Mouse (Mus musculus) B cell, adult 2 months (primary cell): Measurements from ENCODE around the gene Stxbp1.
"Not testable (repeated sequence)": the region's sequence is repeated elsewhere in the genome, so short reads cannot be mapped to it uniquely, and the experiment has no call there.

Source experiments
- DNase-seq, 2 experiments: peaks; one replicate each; pipeline ENCODE4 v3.0.0; 2022

Gene Stxbp1

GRCm38 (mm10) chr2:32870275-32871100 lies 23.4 kb upstream of the Stxbp1 start:
- DNase-seq = no peak

GRCm38 (mm10) chr2:32869721-32870274 lies 22.8 kb upstream of the Stxbp1 start:
- no peak for DNase-seq

GRCm38 (mm10) chr2:32867354-32867753 lies 20.3 kb upstream of the Stxbp1 start:
- no peak for DNase-seq

DNA sequence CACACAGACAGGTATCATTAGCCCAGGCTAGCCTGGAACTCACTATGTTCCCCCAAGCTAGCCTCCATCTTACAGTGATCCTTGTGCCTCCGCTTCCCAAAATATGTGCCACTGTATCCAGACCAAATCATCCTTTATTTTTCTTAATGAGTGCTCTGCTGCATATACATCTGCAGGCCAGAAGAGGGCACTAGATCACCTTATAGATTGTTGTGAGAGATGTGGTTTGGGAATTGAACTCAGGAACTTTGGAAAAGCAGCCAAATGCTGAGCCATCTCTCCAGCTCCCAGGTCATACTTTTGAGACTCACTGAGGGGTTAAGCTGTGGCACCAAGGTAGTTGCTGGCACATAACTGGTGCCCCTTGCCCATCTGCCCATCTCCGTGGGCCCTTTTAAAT lies 17.7 kb upstream of the Stxbp1 start:
- DNase-seq = peak; percentile 32 to 33

DNA sequence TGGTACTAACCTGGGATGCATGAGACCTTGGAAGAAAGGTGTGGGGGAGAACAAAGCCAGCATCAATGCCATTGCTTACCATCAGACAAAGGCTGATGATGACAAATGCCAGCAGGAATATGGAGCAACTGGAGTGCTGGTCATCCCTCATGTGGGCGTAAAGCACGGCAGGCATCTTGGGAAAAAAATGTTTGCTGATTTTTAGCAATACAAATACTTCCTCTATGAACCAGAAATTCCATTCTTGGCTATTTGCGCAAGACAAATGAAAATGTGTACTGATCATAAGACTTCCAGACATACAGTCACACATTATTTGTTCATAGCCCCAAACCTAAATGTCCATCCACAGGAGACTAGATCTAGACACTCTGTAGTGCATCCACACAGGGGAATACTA lies 16.3 kb upstream of the Stxbp1 start:
- DNase-seq = no peak

DNA sequence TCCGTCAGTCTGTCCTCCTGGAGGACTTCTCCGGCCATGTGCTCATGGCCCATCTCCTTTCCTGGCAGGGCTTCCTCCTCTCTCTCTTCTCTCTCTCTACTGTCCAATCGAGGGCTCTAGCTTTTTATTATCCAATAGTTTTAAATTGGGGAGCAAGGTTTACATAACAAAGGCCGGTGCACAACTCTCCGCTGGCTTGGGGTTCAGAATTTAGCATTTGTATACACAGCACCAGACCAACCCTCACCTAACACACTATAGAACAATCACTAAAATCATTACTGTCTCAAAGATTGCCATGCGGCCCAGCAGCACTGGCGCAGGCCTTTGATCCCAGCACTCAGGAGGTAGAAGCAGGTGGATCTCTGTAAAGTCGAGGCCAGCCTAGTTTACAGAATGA lies 13.8 kb upstream of the Stxbp1 start:
- no peak for DNase-seq

DNA sequence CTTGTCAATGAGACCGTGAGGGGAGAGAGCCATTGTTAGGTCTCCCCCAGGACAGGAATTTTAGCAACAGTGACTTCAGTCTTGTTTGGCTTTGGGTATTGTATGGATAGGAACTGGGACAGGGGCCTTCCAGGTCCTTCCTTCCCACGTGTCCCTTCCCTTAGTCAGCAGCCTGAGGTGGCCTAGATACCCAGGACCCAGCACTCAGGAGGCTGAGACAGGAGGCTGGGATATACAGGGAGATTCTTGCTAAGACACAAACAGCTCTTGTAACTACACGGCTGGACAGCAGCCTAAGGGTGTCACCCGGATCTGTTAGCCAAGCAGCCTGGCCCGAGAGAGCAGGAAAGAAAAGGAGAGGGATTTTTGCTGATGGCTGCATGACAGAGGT lies 12.6 kb upstream of the Stxbp1 start:
- no peak for DNase-seq

DNA sequence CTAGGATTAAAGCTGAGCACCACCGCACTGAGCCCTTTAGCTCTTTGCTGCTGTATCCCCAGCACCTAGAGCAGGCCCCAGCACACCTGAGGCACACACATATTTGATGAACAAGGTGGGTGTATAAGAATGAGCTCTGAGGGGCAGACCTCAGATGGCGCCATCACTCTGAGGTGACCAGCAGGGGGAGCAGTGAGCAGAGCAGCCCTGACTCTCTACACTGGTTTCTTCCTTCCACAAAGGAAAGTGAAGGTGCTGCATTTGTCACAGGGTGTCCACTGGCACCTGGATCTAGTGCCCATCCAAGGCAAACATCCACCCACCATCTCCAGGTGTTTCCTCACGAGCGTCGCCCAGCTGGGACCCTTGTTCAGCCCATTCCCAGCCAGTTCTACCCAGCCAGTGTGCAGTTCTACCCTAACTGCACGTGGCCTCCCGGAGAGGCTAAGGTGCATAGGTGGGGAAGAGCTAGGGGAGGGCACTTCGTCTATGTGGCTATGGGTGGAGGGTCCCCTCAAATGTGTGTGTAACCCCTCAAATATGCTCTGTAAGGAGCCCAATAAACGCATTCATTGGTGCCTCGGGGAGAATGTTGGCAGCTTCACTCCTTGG lies 12.1 kb upstream of the Stxbp1 start:
- DNase-seq = peak; percentile 81

- peak; percentile 83 to 85 for DNase-seq
Observed at GRCm38 (mm10) chr2:32857584-32857983, 10.5 kb upstream of the Stxbp1 start.

DNA sequence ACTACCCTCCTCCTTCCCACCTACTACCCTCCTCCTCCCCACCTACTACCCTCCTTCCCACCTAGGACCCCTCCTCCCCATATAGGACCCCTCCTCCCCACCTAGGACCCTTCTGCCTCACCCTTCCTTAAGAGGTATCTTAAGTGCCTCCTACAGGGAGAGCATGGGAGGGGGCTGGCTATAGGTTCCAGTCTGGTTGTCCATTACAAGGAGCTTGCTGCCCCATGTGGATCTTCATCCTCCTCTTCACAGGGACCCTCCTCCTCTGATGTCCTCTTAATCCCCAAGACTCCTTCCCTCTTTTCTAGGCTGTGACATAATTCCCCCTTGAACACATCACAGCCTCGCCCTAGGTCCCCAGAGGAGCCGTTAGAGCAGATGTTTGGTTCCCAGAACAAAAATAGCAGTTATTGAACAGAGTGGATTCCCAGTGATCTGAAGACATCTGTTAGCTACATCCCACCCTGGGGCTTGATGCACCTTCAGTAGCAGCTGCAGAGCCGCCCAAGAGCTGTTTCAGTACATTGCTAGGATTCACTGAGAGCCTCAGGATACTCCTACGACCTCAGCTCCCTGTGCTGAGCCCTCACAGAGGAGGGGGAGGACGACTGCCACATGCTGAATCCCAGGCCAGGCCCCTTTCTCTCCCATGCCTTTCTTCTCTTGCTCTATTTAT lies 8.9 kb upstream of the Stxbp1 start:
- DNase-seq = no peak

GRCm38 (mm10) chr2:32855046-32855785 lies 8.2 kb upstream of the Stxbp1 start:
- DNase-seq = no peak

DNA sequence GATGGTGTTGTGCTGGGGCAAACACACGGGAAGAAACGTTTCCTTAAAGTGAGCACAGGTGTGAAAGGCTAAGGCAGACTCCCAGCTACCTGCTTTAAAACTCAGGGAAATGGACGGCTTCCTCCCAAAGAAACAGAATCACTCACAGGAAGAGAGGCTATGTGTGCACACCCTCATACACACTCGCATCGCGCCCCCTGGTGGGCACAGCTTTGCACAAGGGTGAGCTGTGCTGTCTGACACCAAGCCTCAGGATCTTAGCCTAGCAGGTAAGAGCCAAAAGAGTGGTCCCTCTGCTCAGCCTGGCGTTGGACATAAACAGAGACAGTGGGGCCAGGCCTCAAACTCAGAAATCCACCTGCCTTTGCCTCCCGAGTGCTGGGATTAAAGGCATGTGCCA lies 7.2 kb upstream of the Stxbp1 start:
- DNase-seq = peak; percentile 93

DNA sequence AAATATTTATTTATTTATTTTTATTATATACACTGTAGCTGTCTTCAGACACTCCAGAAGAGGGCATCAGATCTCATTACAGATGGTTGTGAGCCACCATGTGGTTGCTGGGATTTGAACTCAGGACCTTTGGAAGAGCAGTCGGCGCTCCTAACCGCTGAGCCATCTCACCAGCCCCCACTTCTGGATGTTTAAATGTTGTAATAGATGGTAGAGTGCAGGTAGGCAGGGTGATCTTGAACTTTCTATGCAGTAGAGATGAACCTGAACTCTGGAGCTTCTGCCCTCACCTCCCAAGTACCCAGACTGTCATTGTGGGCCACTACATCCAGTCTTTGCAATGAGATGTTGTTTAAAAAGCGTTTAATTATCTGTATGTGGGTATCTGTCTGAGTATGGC lies 6.7 kb upstream of the Stxbp1 start:
- DNase-seq = not testable (repeated sequence)

GRCm38 (mm10) chr2:32852156-32852555 lies 5.1 kb upstream of the Stxbp1 start:
- DNase-seq = peak; percentile 43 to 53

DNA sequence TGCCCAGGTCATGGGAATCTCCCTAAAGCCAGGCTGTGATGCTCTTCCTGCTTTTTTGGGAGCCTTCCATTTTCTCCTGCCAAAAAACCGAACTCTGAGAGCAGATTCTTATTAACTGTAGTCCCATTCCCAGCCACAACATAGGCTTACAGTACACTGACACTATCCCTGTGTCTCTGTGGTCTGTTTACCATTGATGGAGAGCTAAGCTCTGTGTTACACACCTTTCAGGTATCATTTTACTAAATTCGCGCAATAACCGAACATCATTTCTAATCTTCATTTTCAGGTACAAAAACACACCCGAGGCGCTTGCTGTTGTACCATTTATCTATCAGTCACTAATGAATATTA lies 400 bp upstream of the Stxbp1 start:
- no peak for DNase-seq

DNA sequence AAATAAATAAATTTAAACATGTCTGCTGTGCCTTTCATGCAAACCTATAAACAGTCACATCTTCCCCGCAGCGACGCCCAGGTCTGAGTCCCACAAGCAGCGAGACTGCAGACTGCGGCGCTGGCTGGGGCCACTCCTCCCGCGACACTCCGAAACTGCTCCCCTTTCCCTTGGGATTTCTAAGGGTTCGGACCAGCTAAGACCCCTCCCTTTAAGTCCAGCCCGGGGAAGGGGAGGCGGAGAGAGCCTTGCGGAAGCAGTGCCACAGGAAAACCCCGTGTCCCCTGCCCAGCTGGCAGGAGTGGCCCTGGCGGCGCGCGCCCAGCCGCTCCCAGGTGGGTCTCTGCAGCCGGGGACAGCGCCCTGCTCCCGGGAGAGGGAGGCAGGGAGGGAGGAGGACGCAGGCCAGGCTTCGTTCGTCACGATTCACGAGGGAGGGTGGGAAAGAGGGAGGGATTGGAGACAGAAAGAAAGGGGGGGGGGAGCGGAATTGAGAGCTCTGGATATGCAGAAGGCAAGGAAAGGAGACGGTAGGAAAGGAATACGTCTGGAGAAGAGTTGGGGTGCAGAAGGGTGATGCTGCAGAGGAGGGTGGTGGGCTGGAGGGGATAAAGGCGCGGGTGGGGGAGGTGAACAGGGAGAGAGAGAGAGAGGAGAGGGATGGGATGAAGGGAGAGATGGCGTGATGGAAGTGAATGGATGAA lies 792 bp downstream of the Stxbp1 start:
- peak; percentile 37 to 39 for DNase-seq

DNA sequence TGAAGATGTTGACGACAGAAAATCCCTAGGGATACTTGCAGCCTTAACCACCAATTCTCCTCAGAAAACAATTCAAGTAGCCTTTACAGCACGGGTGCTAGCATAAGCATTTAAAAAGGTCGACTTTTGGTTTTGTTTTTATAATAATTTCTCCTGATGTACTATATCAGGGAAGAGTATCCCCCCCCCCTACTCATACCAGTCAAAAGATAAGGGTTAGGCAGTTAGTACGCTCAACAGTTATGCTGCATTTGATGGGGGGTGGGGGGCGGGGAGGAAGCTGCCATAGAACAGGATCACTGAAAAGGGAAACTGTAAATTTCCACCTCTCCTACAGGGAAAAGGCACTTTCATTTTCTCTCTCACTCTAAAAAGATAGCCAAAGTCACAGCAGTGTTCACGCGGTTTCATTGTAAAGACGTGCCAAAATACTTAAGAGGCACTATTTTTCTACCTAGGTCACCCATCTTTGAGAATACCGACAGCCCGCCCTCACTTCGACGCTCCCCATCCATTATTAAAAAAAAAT lies 1.4 kb downstream of the Stxbp1 start:
- no peak for DNase-seq

DNA sequence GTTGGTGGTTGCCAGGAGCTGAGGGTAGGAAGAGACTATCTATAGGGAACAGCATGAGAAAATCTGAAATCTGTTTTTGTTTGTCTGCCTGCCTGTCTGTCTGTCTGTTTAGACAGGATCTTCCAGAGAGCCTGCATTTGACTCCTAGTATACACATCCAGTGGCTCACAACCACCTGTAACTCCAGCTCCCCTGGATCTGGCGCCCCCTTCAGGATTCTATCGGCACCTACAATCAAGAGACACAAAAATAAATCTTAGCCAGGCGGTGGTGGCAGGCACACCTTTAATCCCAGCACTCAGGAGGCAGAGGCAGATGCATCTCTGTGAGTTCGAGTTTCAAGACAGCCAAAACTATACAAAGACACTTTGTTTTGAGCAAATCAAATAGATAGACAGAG lies 4.5 kb downstream of the Stxbp1 start:
- peak; percentile 44 to 47 for DNase-seq

GRCm38 (mm10) chr2:32841099-32841498 lies 5.9 kb downstream of the Stxbp1 start:
- DNase-seq = no peak

GRCm38 (mm10) chr2:32839261-32839660 lies 7.8 kb downstream of the Stxbp1 start:
- DNase-seq = no peak

- no peak for DNase-seq
Observed at GRCm38 (mm10) chr2:32838147-32838884, 8.7 kb downstream of the Stxbp1 start.
